ENCODE assay signal across 8 mouse cellular contexts in the genomic region with DNA sequence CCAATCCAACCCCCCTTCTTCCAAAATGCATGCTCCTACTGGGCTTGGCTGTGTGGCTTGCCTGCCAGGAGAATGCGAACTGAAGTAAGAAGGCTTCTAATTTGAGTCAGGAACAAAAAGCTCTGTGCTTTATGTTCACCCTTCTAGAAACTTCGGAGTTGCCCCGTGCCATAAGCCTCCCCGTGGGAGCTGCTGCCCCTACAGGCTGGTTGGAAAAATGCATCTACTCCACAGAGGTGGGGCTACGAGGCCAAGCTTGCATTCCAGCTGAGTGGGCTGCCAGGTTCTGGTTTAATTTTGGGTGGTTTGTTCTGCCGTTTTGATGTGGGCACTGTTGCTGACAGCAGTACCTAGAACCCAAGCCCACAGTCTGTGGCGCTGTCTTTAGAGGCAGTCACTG. TPM values are rescaled to one million over a fixed set of nuclear protein-coding genes. Genes with fewer than 3 reads are reported as not detected.
DNase-seq lines count a peak whose midpoint lies in the region; ATAC-seq lines count a peak whose summit lies in the region.

No protein-coding gene starts in this region.

- intact Hi-C loops in left cerebral cortex, postnatal 14 days (cut with DNase I): loop anchor here (5.0 kb wide), 1 partner anchor 145 kb away; no protein-coding TSS in a partner anchor

- ATAC-seq in megakaryocyte, adult 5-6 weeks (ENCODE audit: poor library complexity, severe bottlenecking): peak; percentile 76

- DNase-seq in adrenal gland, adult 18-20 months (ENCODE audit: low spot score in 2 of 2): peak; percentile 40 to 46
- no peak for DNase-seq in adrenal gland, adult 8-10 months
- DNase-seq in left cerebral cortex, postnatal 14 days (ENCODE audit: low spot score in 2 of 2): peak; percentile 53 to 57
- no peak for DNase-seq in left cerebral cortex, adult 11 months (ENCODE audit: low spot score)
- DNase-seq in adrenal gland, adult 2 months: peak; percentile 45
- peak; percentile 60 for DNase-seq in gastrocnemius, postnatal 10 days
- DNase-seq in urinary bladder, postnatal 36 days (ENCODE audit: low spot score in 2 of 2): peak; percentile 13 to 26

RNA-seq across cellular contexts. Expression of a gene that starts 14.9 kb away (rescaled TPM):
- total RNA-seq in adrenal gland, adult 18-20 months (2021): 1 to 10 TPM; 3.2 to 9.9 TPM
- total RNA-seq in adrenal gland, adult 8-10 months (2022): 1 to 10 TPM; 4.2 to 9.7 (median 5.4) TPM
- 10 to 100 TPM; 12.3 to 13.2 TPM for total RNA-seq in left cerebral cortex, postnatal 14 days (2021)
- 1 to 10 TPM; 4.4 to 9.1 TPM for total RNA-seq in adrenal gland, adult 2 months (2021)
- polyA plus RNA-seq in adrenal gland, adult 2 months (2012; rRNA removed): 10.0 and 10.8 TPM in 2 replicates
- 10 to 100 TPM; 27.3 to 37.4 TPM for total RNA-seq in gastrocnemius, postnatal 10 days (2021)
- total RNA-seq in megakaryocyte, adult 5-6 weeks (2015): 0.21 and 0.27 TPM in 2 replicates
- 0.11 and 0.12 TPM in 2 replicates for total RNA-seq in megakaryocyte, adult 5-6 weeks (2017)

Comparison
In these comparisons a context has a peak if more than half of its experiments do, and no peak if none do; other contexts are left out.
1. DNase-seq: peak in adrenal gland, adult 18-20 months (2 of 2), left cerebral cortex, postnatal 14 days (2 of 2), adrenal gland, adult 2 months (single experiment), gastrocnemius, postnatal 10 days (single experiment) and urinary bladder, postnatal 36 days (2 of 2); none in adrenal gland, adult 8-10 months (single experiment) and left cerebral cortex, adult 11 months (single experiment).